Mouse (Mus musculus) T-helper 2 cell (primary cell): ENCODE measurements at regions not wholly inside any gene's neighbourhood (a gene's known extent, or its start where the extent isn't known, plus 50 kb on each side); places are given as distances from the start of the nearest gene placed in this dataset.

Experiments used
- in situ Hi-C: fragments of 300-600 bp; cut with MboI, MseI; formaldehyde crosslinking; loops from one replicate; pipeline ENCODE4 v1.15.1; 2025; ENCODE audit warnings: high pct_unique_total_duplicates

DNA sequence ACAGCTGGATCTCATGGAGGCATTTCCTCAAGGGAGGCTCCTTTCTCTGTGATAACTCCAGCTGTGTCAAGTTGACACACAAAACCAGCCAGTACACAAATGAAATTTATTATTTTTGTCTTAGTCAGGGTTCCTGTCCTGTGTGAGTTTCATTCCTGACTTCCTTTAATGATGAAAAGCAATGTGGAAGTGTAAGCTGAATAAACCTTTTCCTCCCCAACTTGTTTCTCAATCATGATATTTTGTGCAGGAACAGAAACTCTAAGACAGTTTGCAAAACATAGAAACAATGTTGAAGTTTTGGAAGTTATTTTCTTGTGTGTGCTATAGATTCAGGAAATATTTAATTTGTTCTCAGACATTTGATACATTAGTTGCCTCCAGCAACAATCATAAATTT, 526.9 kb downstream of the 1700017N19Rik start:
- in situ Hi-C loops = loop anchor here (25.0 kb wide), 1 partner anchor 1645 kb away; no protein-coding TSS in a partner anchor

GRCm38 (mm10) chr10:101120209-101120608, 529.9 kb downstream of the 1700017N19Rik start:
- in situ Hi-C loops = loop anchor here (25.0 kb wide), 1 partner anchor 1642 kb away; no protein-coding TSS in a partner anchor

GRCm38 (mm10) chr10:101167085-101167484, 514.2 kb upstream of the Mgat4c start:
- in situ Hi-C loops = no loop called here

DNA sequence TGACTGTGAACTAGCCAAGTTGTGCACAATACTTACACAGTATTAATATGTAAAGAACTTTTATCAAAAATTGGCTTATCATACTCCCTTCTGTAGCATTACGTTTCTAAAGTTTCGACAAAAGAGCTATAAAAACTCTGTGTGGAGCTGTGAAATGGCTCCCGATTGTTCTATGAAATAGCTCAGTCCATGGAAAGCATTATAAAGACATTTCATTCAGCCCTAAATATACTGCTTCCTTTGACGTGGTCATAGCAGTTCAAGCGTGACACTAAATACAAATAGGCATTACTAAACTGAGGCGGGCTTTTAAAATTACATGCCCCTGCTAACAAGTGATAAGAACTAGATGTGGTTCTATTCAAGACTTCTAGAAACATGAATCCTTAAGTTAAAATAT, 509.5 kb upstream of the Mgat4c start:
- in situ Hi-C loops = no loop called here

DNA sequence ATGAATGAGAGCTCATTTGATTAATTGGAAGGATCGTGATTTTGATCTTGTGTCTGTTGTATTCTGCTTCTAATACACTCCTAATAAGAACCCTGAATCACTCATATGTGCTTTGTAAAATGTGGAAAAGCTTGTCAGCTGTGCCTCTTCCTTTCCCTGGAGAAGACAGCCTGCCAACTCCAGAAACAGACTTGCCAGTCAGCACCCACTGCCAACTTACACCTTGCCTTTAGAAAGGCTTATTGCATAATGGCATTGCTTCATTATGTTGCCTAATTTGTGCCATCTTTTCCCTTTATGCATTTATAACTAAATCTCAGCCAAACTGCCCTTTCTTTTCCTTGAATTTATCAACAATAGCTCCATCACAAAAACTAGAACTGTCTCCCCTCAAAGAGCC, 492.1 kb upstream of the Mgat4c start:
- in situ Hi-C loops = no loop called here
